Mouse (Mus musculus): ENCODE data around the gene Slc44a2. TPM values are rescaled to one million over a fixed set of nuclear protein-coding genes. Genes with fewer than 3 reads are reported as not detected.

Gene Slc44a2
- polyA plus RNA-seq, 1 experiment, result 17.5 TPM

DNA sequence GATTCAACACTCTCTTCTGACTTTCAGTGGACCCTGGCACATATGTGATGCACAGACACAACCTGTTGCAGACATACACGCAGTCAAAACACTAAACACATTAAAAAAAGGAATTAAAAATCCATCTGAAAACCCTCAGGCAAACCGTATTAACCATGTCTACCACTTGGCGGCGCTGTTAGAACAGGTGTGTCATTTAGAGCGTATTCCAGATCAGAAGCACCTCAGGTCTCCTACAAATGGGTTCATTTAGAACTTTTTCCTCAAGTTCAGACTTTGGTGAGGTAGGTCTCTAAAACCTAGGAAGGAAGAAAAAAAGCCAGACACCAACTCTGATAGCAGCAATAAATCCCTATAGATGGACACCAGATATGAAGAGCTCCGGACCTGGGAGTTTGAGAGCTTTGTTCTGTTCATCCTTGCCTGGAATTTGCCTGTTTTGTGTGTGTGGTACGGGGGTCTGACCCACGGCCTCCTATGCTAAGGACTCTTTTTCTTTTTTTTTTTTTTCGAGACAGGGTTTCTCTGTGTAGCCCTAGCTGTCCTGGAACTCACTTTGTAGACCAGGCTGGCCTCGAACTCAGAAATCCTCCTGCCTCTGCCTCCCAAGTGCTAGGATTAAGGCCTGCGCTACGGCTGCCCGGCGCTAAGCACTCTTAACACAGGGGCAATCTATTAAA, 46.2 kb downstream of the Slc44a2 start:
- peak; percentile 71 for DNase-seq (ENCODE audit: low read depth, low spot score)

DNA sequence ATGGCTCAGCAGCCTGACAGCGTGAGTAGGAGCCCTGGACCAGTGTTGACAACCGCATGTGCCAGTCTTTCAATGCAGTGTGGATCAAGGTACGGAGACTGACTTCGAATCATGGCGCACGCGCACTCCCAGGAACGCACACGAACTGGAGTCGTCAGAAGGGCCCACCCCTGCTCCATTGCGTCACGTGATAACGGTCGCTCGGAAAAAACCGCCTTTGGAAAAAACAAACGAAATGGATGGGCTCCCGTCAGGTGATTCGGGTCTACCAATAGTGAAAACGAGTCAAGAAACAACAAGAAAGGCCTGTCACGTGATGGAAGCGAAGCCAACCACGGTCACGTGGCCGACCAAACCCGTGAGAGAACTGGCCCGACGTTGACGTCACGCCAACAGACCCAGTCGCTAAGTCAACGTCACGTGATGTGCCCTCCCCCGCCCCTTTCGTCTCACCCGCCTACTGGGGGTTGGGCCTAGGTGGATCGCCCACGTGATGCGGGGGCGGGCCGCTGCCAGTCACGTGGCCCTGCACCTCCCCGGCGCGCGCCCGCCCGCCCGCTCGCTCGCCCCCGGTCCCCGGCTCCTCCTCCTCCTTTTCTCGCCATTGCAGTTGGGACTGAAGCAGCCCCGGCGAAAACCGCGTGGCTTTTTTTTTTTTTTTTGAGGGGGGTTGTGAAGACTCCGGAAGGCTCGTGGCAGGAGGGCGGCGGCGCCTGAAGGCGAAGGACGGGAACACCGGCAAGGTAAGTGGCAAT, 47.0 kb downstream of the Slc44a2 start, which contains the start of gene Ilf3:
TSS of gene Ilf3 (plus strand) at position 515 of the 755 bp plus-strand sequence.
- peak; percentile 100 for DNase-seq (ENCODE audit: low read depth, low spot score)
- under 1% methylated on average over 66 of the region's 66 CpGs for WGBS

More for the DNA sequence above, 46.2 kb downstream of the Slc44a2 start:
- 22% methylated on average over 14 of the region's 14 CpGs for WGBS

DNA sequence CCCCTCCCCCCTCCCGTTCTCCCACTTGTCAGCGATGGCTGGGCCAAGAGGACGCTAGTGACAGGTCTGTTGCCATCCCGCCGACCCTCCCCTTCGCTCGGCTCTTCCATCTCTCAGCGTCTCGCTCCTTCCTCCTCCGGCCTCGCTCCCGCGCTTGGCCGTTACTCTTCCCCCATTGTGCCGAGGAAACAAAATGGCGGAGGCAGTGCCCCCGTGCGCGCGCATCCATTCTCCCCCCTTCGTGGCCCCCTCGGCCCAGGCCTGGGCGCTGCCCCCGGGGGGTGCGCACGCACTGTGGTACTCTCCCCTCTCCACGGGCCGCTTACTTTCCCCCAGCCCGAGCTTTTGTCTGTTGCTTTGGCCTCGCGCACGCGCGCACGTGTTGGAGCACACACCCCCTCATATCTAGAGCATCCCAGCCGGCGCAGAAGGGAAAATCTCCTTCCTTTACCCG, 47.7 kb downstream of the Slc44a2 start:
- WGBS, result 1% methylated on average over 38 of the region's 38 CpGs
- DNase-seq (ENCODE audit: low read depth, low spot score), result peak; percentile 16

DNA sequence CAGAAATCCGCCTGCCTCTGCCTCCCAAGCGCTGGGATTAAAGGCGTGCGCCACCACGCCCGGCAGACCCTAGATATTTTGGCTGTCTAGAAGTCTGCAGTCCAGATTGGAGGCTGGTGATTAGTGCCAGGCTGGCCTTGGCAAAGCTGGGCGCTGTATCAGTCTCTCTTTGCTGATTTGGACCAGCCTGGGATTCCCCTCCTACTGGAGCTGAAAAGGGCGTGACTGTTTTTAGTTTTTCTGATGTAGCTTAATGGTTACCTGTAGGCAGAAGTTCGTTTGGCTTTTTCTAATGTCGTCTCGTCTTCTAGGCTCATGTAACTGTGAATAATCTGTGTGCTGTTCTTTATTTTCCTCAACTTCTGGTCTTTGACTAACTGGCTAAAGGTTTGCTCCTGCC, 48.6 kb downstream of the Slc44a2 start:
- WGBS, result 35% methylated on average over 11 of the region's 11 CpGs
- no peak for DNase-seq (ENCODE audit: low read depth, low spot score)

DNA sequence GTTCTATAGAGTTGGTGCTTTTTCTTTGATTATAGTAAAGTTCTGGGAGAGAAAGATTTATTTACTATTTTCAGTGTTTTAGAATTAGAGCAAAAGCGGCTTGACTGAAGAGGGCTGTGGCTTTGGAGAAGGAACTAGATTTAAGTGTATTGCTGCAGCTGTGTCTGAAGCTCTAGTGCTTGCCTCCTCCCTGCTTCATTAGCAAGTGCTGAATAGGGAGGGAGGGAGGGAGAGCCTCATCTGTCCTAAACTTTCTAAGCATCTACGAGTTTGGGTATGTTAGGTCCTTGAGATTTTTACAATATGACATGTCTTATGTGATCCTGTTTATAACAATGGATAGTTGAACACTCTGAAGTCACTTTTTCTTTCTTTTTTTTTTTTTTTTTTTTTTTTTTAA, 50.4 kb downstream of the Slc44a2 start:
- no peak for DNase-seq (ENCODE audit: low read depth, low spot score)
- WGBS, result 60% methylated on average over 2 of the region's 2 CpGs

DNA sequence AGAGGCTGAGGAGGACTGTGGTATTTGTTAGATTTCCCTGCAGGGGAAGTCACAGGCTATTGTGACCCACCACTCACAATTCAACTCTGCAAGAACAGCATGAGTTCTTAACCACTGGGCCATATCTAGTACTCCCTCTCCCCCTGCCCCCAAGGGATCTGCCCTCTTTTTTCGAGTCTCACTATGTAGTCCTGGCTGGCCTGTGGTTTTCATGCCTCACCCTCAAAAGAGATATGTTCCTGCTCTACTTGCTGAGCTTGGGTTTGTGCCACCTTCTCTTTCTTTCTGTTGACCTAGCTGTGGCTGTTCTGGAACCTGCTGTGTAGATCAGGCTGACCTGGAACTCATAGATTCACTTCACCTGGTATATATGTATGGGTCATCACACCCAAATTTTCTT, 52.0 kb downstream of the Slc44a2 start:
- WGBS, result 55% methylated on average over 1 of the region's 1 CpGs
- no peak for DNase-seq (ENCODE audit: low read depth, low spot score)

DNA sequence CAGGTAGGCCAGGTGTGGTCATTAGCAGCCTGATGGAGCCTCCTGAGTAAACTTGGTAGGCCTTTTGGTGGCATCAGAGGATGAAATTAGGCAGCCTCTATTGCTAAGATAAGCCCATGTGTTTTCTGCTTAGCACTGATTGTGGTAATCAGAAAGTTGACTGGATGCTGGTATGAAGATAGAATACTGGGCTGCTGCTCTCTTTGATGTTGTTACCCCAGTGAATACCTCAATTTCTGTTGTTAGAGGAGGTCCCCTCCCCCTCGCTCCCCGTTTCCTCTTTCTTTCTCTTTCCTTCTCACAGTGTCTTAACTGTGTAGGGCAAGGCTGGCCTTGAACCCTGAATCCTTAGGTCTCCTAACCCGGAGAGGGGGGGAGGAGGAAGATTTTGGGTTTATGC, 58.7 kb downstream of the Slc44a2 start:
- whole genome bisulfite sequencing, result 63% methylated on average over 3 of the region's 3 CpGs
- no peak for DNase-seq (ENCODE audit: low read depth, low spot score)

DNA sequence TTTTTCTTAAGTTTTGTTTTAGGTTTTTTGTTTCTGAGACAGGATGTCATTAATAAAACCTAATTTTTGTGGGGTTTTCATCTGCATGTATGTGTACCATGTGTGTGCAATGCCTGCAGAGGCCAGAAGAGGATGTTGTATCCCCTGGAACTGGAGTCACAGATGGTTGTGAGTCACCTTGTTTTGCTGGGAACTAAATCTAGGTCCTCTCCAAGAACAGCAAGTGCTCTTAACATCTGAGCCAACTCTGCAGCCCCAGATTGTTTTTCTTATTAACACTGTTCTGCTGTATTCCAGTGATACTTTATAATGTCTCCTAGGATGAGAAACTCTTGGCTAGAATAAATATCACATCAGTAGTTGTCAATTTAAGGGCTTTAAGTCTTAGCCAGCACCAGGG, 60.4 kb downstream of the Slc44a2 start:
- no peak for DNase-seq (ENCODE audit: low read depth, low spot score)

DNA sequence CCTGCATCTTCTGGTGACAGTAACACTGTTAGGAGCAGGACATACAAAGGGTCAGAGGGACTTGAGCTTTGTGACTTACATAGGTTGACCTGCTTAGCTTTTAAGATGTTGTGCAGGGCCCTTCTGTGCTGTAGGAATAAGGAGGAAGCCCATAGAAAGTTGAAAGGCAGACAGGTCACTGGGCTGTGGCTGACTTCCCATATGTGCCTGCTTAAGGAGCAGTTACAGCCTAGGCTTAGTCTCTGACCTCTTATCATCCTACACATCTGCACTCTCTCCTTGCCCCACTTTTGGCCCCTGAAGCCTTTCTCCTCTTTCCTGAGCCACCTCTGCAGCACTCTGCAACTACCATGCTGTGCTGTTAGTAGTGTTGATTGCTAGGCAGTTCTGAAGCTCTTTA, 63.5 kb downstream of the Slc44a2 start:
- DNase-seq (ENCODE audit: low read depth, low spot score), result no peak

DNA sequence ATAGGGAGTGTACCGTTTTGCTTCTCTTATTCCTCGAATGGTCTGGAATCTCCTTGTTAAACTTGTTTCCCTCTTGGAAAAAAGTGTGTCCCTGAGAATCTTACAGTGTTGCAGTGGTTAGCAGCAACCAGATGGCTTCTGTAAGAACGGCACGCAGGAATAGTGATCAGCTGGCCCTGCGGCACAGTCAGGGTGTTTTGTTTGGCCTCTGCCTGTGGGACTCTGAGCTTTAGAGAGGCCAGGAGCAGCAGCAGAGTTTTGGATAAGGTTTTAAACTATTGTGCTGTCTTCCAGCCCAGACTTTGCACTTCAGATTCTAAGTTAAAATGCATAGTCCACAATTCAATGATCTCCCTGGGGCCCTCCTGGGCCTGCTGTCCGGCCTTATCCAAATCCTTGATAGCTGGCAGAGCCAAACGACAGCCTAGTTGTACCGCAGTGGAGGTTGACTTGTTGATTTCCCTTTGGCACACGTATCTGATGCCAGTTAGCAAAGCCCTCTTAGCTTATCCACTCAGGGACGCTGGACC, 72.2 kb downstream of the Slc44a2 start:
- DNase-seq (ENCODE audit: low read depth, low spot score), result no peak

DNA sequence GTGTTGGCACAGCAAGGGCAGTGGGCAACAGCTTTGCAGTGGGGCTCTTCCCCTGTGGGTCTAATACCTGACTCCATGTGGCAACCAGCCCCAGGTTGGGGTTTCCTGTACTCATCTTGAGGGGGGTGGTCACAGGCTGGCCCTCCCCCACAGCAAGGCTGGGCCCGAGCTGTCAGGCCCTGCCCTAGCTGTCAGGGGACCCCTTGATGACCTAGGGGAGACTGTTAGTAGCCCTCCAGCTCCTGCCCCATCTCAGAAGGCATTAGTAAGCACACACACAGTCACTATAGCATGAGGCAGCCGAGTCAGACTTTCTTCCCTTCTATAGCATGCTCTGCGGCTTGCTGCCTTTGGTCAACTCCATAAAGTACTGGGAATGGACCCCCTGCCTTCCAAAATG, 75.2 kb downstream of the Slc44a2 start:
- 85% methylated on average over 3 of the region's 3 CpGs for WGBS

More for the DNA sequence above, 72.2 kb downstream of the Slc44a2 start:
- 85% methylated on average over 10 of the region's 10 CpGs for WGBS

DNA sequence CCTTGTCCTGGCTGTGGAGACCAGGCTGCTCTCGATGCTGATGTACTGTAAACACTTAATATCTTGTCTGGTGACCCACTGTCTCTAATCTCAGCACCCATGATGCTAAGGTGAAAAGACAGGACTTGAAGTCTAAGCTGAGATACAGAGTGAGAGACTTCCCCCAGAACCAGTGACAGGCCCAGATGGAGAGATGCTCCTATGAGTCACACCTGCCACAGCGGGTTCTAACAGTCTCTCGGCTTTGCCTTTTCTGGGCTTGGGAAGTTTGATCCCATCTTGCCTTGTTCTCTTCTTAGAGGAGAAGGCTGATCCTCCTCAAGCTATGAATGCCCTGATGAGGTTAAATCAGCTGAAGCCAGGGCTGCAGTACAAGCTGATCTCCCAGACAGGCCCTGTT, 76.7 kb downstream of the Slc44a2 start:
- DNase-seq (ENCODE audit: low read depth, low spot score), result no peak
- WGBS, result 85% methylated on average over 3 of the region's 3 CpGs

More for the DNA sequence above, 75.2 kb downstream of the Slc44a2 start:
- no peak for DNase-seq (ENCODE audit: low read depth, low spot score)

DNA sequence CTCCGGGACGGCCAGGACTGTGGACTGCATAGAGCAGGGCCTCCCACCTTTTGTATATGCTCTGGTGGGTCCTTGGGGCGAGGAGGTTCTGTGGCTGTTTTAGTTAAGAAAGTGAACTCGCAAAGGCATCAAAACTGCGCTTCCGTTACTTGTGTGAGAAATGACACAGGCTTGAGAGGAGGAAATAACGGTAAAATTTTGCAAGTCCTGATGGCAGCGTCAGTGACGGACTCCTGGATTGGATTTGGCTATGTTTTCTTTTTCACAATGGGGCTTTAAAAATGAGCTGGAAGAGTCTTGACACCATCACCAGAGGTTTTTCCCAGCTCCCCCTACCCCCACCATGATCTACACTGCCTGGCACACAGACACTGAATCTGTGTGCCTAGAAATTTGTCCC, 80.5 kb downstream of the Slc44a2 start:
- DNase-seq (ENCODE audit: low read depth, low spot score), result no peak
- WGBS, result 91% methylated on average over 9 of the region's 9 CpGs

DNA sequence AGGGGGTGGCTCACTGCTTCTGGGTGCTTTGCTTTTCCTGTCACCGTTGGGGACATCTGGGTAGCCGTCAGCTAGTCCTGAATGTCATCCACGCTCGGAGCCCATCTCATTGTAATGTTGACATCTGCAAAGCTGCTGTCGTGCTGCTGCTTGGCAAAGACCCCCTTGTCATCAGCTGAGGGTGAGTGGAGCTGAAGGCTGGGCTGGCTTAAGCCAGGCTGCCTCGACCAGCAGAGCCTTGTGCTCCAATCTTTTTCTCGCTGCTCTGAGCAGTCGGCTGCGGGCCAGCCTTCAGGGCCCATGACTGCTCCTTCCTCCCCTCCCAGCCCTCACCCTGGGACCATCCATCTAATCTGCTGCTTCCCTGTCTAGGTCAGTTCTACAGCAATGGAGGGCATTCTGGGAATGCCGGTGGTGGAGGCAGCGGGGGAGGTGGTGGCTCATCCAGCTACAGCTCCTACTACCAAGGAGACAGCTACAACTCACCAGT, 82.3 kb downstream of the Slc44a2 start:
- WGBS, result 89% methylated on average over 11 of the region's 11 CpGs
- DNase-seq (ENCODE audit: low read depth, low spot score), result no peak

DNA sequence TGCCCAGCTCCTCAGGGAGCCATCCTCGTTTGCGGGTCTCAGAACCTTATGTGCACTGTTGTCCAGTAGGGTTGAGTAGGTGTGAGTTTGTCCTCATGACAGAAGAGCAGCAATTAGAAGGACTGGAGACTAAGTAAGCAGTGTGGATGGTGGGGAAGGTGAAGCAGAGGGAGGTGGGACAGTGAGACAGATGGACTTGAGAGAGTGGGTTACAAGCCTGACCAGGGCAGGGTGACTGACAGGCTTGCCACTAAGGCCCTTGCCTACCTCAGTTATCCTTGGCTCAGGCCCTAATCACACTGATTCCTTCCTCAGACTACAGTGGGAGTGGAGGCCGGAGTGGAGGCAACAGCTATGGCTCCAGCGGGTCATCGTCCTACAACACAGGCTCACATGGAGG, 83.2 kb downstream of the Slc44a2 start:
- DNase-seq (ENCODE audit: low read depth, low spot score), result no peak
- WGBS, result 92% methylated on average over 5 of the region's 5 CpGs

Other genes with a start within 250 kb of the Slc44a2 start
- 0.38 and 0.60 TPM in 2 replicates for gene Gm49373, start 247.6 kb upstream of the Slc44a2 start, polyA plus RNA-seq (2012; rRNA removed)
- 36.7 and 37.6 TPM in 2 replicates for gene Fdx1l, start 247.1 kb upstream of the Slc44a2 start, polyA plus RNA-seq (2012; rRNA removed)
- gene Gm38431, start 228.7 kb upstream of the Slc44a2 start, polyA plus RNA-seq (2012; rRNA removed), result 3.1 and 3.6 TPM in 2 replicates
- gene Raver1, start 228.7 kb upstream of the Slc44a2 start, polyA plus RNA-seq (2012; rRNA removed), result 62.4 and 99.9 TPM in 2 replicates
- 22.6 and 32.3 TPM in 2 replicates for gene Tyk2, start 189.5 kb upstream of the Slc44a2 start, polyA plus RNA-seq (2012; rRNA removed)
- gene Cdc37, start 170.7 kb upstream of the Slc44a2 start, polyA plus RNA-seq (2012; rRNA removed), result 45.8 and 46.1 TPM in 2 replicates
- 2.8 and 3.9 TPM in 2 replicates for gene Pde4a, start 155.0 kb upstream of the Slc44a2 start, polyA plus RNA-seq (2012; rRNA removed)
- 49.2 and 62.6 TPM in 2 replicates for gene Keap1, start 81.3 kb upstream of the Slc44a2 start, polyA plus RNA-seq (2012; rRNA removed)
- gene S1pr5, start 72.3 kb upstream of the Slc44a2 start, polyA plus RNA-seq (2012; rRNA removed), result not detected in 2 replicates
- 93.2 and 106 TPM in 2 replicates for gene Atg4d, start 55.4 kb upstream of the Slc44a2 start, polyA plus RNA-seq (2012; rRNA removed)
- gene Kri1, start 32.7 kb upstream of the Slc44a2 start, polyA plus RNA-seq (2012; rRNA removed), result 21.1 and 22.0 TPM in 2 replicates
- gene Cdkn2d, start 29.3 kb upstream of the Slc44a2 start, polyA plus RNA-seq (2012; rRNA removed), result 23.6 and 28.9 TPM in 2 replicates
- gene Ap1m2, start 8.4 kb upstream of the Slc44a2 start, polyA plus RNA-seq (2012; rRNA removed), result 95.6 and 122 TPM in 2 replicates
- 31.1 and 33.9 TPM in 2 replicates for gene Ilf3, start 47.2 kb downstream of the Slc44a2 start, polyA plus RNA-seq (2012; rRNA removed)
- 35.5 and 42.5 TPM in 2 replicates for gene Qtrt1, start 91.1 kb downstream of the Slc44a2 start, polyA plus RNA-seq (2012; rRNA removed)
- 161 and 217 TPM in 2 replicates for gene Dnm2, start 104.2 kb downstream of the Slc44a2 start, polyA plus RNA-seq (2012; rRNA removed)
- 11.6 and 15.5 TPM in 2 replicates for gene Tmed1, start 189.6 kb downstream of the Slc44a2 start, polyA plus RNA-seq (2012; rRNA removed)
- 1.7 and 3.0 TPM in 2 replicates for gene AB124611, start 205.5 kb downstream of the Slc44a2 start, polyA plus RNA-seq (2012; rRNA removed)
- 36.2 and 50.3 TPM in 2 replicates for gene Carm1, start 226.2 kb downstream of the Slc44a2 start, polyA plus RNA-seq (2012; rRNA removed)